Mouse (Mus musculus) CH12.LX (cell line): ENCODE measurements at regions not wholly inside any gene's neighbourhood (a gene's known extent, or its start where the extent isn't known, plus 50 kb on each side); places are given as distances from the start of the nearest gene placed in this dataset.

Experiments
- BHLHE40 ChIP-seq: IDR thresholded peaks from 2 replicates; pipeline ENCODE4 v1.6.1; 2011; ENCODE audit warnings: mild to moderate bottlenecking, low read depth, low read length, improper control_type of control experiment
- CHD1 ChIP-seq: IDR thresholded peaks from 2 replicates; pipeline ENCODE4 v1.6.1; 2012; ENCODE audit warnings: low read depth, low read length, improper control_type of control experiment, inconsistent platforms
- CTCF ChIP-seq, 2 experiments: IDR thresholded peaks in 1 of 2; conservative IDR thresholded peaks in 1 of 2; 2 replicates each; pipeline ENCODE4 v1.5.1; 2011 to 2012; ENCODE audit warnings: low read depth in 2 of 2, low read length in 2 of 2, improper control_type of control experiment in 1 of 2, inconsistent platforms in 1 of 2, mild to moderate bottlenecking in 1 of 2, moderate library complexity in 1 of 2
- EP300 ChIP-seq: IDR thresholded peaks from 2 replicates; pipeline ENCODE4 v1.6.1; 2011; ENCODE audit warnings: low read length, improper control_type of control experiment
- MAFK ChIP-seq: IDR thresholded peaks from 2 replicates; pipeline ENCODE4 v1.6.1; 2011; ENCODE audit warnings: low read length, improper control_type of control experiment; ENCODE audit not compliant: insufficient replicate concordance
- MXI1 ChIP-seq: IDR thresholded peaks from 2 replicates; pipeline ENCODE4 v1.6.1; 2011; ENCODE audit warnings: mild to moderate bottlenecking, low read depth, low read length, improper control_type of control experiment
- MYC ChIP-seq: IDR thresholded peaks from 2 replicates; pipeline ENCODE4 v1.6.1; 2011; ENCODE audit warnings: low read depth, mild to moderate bottlenecking, improper control_type of control experiment, low read length
- POLR2A ChIP-seq: IDR thresholded peaks from 2 replicates; pipeline ENCODE4 v1.6.1; 2011; ENCODE audit warnings: low read depth, mild to moderate bottlenecking, improper control_type of control experiment, low read length
- ZKSCAN1 ChIP-seq: IDR thresholded peaks from 2 replicates; pipeline ENCODE4 v1.6.1; 2012; ENCODE audit warnings: low read depth, inconsistent platforms, low read length, improper control_type of control experiment, borderline replicate concordance

DNA sequence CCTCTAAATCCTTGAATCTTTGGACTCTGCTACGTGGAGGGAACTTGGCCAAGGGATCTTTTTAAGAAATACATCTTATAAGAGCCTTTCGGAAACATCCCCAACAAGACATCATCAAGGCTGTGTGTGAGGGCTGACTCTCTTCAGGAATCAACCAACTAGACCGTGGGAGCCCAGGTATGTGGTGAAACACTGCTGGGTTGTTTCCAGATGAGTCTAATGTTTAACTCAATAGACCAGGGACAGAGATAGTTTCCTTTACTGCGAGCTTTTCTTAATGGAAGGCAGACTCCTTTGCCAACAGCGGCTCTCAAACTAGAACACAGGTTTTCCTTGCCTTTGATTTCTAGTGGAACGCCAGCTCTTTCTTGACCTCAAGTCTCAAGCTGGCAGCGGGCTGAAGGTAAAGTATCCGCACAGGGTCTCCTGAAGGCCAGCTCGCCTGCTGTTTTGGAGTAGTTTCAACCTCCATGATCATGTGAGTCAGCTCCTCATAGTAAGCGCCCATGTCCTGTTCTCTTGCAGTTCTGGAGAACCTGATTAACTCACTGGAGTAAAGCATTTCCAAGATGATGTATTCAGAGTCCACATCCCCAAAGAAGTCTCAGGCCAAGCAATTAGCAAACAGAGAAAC, 345.7 kb upstream of the Prkcq start:
- TF ChIP-seq MXI1 (no peak), CTCF (conservative IDR thresholded peaks at IDR 0.05 in 1 of 2, IDR thresholded peaks at IDR 0.05 in 1 of 2; ENCODE audit: low read depth in 2 of 2, low read length in 2 of 2) (no peak), BHLHE40 (no peak), POLR2A (no peak), ZKSCAN1 (no peak), EP300 (no peak), MAFK (no peak), CHD1 (no peak), MYC (no peak)
